Mouse (Mus musculus) neural tube, embryonic 14.5 days (tissue): ENCODE measurements at regions not wholly inside any gene's neighbourhood (a gene's known extent, or its start where the extent isn't known, plus 50 kb on each side); places are given as distances from the start of the nearest gene placed in this dataset.

Experiments
- ATAC-seq: fragments of 200-750 bp; cut with Nextera tagmentation; 2 replicates; pipeline ENCODE4 v1.8.0; 2017; ENCODE audit warnings: low read depth, mild to moderate bottlenecking, moderate TSS enrichment, moderate library complexity
- H3K27ac ChIP-seq: fragments of 300-500 bp; sonication (generic); 2 replicates; pipeline ENCODE4 v1.5.1; 2014; ENCODE audit warnings: low read depth, mild to moderate bottlenecking, control low read depth, low read length, moderate library complexity, mixed read lengths
- H3K27me3 ChIP-seq: fragments of 300-500 bp; sonication (generic); 2 replicates; pipeline ENCODE4 v1.6.1; 2014; ENCODE audit warnings: low read length; ENCODE audit not compliant: control insufficient read depth, insufficient read depth
- H3K36me3 ChIP-seq: fragments of 300-500 bp; sonication (generic); 2 replicates; pipeline ENCODE4 v1.6.1; 2014; ENCODE audit warnings: low read length, mixed read lengths; ENCODE audit not compliant: control insufficient read depth, insufficient read depth
- H3K4me1 ChIP-seq: fragments of 300-500 bp; sonication (generic); 2 replicates; pipeline ENCODE4 v1.6.1; 2014; ENCODE audit warnings: low read length; ENCODE audit not compliant: control insufficient read depth, insufficient read depth
- H3K4me2 ChIP-seq: fragments of 300-500 bp; sonication (generic); 2 replicates; pipeline ENCODE4 v1.6.1; 2014; ENCODE audit warnings: mild to moderate bottlenecking, low read depth, low read length, control low read depth
- H3K4me3 ChIP-seq: fragments of 300-500 bp; sonication (generic); 2 replicates; pipeline ENCODE4 v1.5.1; 2014; ENCODE audit warnings: low read depth, low read length, control low read depth, mixed read lengths
- H3K9ac ChIP-seq: fragments of 300-500 bp; sonication (generic); replicated peaks from 2 replicates; pipeline ENCODE4 v1.6.1; 2014; ENCODE audit warnings: low read depth, mild to moderate bottlenecking, control low read depth, low read length, mixed read lengths
- H3K9me3 ChIP-seq: fragments of 300-500 bp; sonication (generic); 2 replicates; pipeline ENCODE4 v1.6.1; 2016; ENCODE audit warnings: low read length; ENCODE audit not compliant: control insufficient read depth
- WGBS: fragments of 180-500 bp; shearing (Covaris S2); extraction: QIAGEN DNeasy Blood & Tissue Kit; methylation state at CpG from one replicate; pipeline ENCODE4 v1.1.7; 2014; 5-methylcytosine and 5-hydroxymethylcytosine counted together

- ATAC-seq: no peak
- H3K4me2 ChIP-seq: no peak overlapping the region
- H3K4me3 ChIP-seq: no peak overlapping the region
- WGBS: 89% methylated on average over 1 of the region's 1 CpGs
- no peak overlapping the region for H3K9ac ChIP-seq
- H3K9me3 ChIP-seq: no peaks in the 10 kb centered on the region
- H3K36me3 ChIP-seq: no peaks in the 10 kb centered on the region
- no peaks in the 10 kb centered on the region for H3K4me1 ChIP-seq
- no peak overlapping the region for H3K27ac ChIP-seq
- H3K27me3 ChIP-seq: no peaks in the 10 kb centered on the region
Measured at GRCm38 (mm10) chr10:46999701-47000100, 1422.1 kb downstream of the Hace1 start.

DNA sequence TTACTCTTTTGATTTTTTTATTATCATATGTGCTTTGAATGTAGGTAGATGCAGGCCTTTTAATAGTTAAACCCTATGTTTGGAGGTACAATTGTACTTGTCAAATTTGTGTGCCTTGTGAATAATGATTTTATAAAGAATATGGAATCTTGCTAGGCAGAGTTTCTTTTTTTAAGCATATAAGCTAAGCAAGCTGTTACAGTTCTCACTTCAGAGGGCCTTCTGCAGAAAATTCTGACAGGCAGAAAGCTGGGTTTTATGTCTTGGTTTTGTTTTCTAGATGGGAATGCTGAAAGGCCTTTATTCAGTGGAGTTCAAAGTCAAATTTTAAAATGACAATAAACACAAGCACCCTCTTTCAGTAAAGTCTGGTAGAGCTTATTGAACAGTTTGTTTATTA lies 1451.1 kb downstream of the Hace1 start:
- Histone ChIP-seq H3K4me3 (no peak overlapping the region), H3K9me3 (no peaks in the 10 kb centered on the region), H3K36me3 (no peaks in the 10 kb centered on the region), H3K4me1 (no peaks in the 10 kb centered on the region), H3K27me3 (no peaks in the 10 kb centered on the region), H3K4me2 (no peak overlapping the region), H3K27ac (no peak overlapping the region), H3K9ac (no peak overlapping the region)
- no peak for ATAC-seq

GRCm38 (mm10) chr10:47054672-47055071 lies 1477.0 kb downstream of the Hace1 start:
- H3K27ac ChIP-seq: no peak overlapping the region
- no peak overlapping the region for H3K4me2 ChIP-seq
- no peaks in the 10 kb centered on the region for H3K27me3 ChIP-seq
- no peak overlapping the region for H3K4me3 ChIP-seq
- H3K4me1 ChIP-seq: no peaks in the 10 kb centered on the region
- ATAC-seq: no peak
- WGBS: 90% methylated on average over 2 of the region's 2 CpGs
- H3K9me3 ChIP-seq: no peaks in the 10 kb centered on the region
- H3K36me3 ChIP-seq: no peaks in the 10 kb centered on the region
- H3K9ac ChIP-seq: no peak overlapping the region

- Histone ChIP-seq H3K4me3 (no peak overlapping the region), H3K27ac (no peak overlapping the region), H3K4me1 (no peaks in the 10 kb centered on the region), H3K9ac (no peak overlapping the region), H3K27me3 (no peaks in the 10 kb centered on the region), H3K36me3 (no peaks in the 10 kb centered on the region), H3K4me2 (no peak overlapping the region), H3K9me3 (no peaks in the 10 kb centered on the region)
- WGBS: 31% methylated on average over 1 of the region's 1 CpGs
- peak; percentile 60; the same call in 1 of the 2 replicates for ATAC-seq
Measured at GRCm38 (mm10) chr10:47102551-47102950, 1524.9 kb downstream of the Hace1 start.
